Mouse (Mus musculus) embryo, embryonic 11 days (tissue): Measurements from ENCODE around the gene Plod2.

Experiments used
- DNase-seq: peaks from one replicate; pipeline ENCODE4 v3.0.0-alpha.2; 2015

The Plod2 gene

DNA sequence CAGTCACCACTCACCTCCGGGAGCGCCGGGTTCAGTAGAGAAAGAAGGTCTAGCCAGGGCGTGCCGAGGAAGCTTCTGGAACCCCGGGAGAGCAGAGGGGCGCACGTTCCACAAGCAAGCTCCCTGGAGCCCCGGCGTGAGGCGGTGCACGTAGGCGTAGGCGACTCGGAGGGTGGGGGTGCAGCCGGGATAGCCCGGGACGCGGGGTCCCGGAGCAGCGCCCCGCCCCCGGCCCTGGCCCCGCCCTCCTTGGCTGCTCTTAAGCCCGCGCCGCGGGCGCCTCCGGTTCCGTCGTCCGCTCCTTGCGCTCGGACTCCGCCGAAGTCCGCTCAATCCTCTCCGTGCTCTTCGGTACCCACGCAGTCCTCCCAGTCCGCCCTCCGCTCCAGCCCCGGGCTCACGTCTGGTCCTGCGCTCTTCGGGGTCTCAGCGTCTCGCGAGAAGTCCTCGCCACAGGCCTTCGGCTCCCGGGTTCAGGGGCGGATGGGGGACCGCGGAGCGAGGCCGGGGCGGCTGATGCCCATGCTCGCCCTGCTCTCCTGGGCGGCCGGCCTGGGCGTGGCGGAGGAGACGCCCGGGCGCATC is at the start of gene Plod2:
Gene Plod2 (plus strand): TSS at position 247 of the 585 bp plus-strand sequence.
- DNase-seq, result peak; percentile 89

DNA sequence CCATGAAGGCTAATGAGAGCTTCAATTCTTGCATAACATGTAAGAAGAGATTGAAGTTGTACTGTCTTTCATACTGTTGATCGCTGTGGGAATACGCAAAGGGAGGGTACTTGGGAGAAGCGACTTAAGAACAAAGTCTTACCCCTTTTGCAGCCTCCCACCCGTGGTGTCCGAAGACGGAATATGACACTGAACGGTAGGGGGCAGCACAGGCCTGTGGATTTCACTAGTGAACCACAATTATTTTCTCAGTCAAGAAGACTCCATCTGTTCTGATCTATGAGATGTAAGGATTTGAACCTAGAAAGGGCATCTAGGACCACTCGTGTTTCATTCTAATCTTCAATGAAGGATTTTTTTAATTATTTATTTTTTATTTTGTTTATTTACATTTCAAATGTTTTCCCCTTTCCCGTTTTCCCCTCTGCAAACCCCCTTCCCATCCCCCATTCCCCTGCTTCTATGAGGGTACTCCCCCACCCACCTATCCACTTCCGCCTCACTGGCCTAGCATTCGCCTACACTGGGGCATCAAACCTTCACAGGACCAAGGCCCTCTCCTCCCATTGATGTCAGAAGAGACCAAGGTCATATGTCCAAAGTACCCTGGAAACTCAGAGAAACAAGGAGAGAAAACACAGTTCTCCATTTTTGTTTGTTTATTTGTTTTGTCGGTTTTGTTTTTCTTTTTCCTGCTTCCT is 42.2 kb upstream of the Plod2 start:
- DNase-seq, result peak; percentile 87

DNA sequence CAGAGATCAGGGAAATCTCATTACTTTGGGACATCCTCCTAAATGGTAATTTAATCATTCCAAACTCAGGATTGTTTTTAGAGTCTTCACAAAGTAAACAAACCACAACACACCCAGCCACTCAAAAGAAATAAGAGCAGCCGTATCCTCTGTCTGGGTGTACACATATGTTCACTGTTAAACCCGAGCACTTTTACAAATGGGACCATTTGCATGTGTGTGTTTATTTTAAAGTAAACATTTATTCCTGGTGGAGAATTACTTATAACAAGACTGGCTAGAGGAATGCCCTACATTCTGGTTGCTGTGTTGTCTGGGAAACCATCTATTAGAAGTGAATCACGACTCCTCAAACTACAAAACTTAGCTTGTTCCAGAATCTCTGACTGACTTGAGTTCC is 37.8 kb upstream of the Plod2 start:
- no peak for DNase-seq

GRCm38 (mm10) chr9:92504889-92505288 is 37.1 kb upstream of the Plod2 start:
- DNase-seq, result no peak

DNA sequence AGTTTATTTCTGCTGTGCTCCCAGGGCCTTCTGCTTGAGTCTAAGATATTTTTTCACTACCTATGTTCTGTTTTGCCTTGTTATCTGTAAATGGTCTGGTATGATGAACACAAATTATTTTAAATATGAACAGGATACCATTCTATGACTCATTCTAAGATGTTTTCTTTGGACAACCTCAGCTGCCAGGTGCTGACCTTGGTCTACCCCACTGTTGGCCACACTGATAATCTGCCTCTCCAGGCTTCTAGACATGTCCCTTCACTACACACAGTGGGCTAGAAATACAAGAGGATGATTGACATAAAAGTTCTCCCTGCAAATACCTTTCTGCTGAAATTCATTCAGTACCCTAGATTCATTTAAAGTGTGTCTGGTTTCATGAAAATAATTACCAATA is 30.3 kb upstream of the Plod2 start:
- DNase-seq, result no peak

DNA sequence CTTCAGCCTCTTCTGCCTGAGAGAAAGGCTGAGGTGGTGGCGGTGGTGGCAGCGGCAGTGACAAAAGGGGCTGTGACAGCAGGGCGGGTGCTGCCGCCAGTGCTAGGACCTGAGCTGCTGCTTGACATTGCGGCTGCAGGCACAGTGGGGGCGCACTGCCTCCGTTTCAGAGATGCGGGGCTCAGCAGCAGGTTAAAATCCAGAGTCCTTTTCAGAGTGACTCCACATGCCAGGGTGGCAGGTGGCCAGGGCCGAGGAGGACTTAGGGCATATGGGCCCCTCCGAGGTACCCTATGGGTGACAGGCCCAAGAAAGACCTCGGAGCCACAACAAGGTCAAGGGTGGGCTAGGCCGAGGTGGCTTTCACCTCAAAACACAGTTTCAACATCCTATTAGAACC is 25.0 kb upstream of the Plod2 start:
- no peak for DNase-seq

DNA sequence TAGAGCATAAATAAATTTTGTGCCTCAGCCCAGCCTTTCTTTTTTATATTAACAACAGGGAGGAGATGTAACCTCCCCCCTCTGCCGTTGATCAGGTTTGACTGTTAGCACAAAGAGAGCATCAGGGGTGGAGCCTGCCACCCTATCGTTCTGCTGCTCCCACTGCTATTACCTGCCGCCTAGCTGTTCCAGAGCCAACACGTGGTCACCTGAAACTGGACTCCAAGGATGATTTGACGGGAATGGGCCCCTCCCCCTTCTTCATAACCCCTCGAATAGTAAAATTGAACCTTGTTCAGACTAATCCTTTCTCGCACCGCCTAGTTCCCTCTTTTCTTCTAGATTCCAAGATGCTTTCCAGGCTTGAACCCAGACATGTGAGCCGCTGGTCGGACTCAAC is 21.3 kb upstream of the Plod2 start:
- DNase-seq, result no peak

DNA sequence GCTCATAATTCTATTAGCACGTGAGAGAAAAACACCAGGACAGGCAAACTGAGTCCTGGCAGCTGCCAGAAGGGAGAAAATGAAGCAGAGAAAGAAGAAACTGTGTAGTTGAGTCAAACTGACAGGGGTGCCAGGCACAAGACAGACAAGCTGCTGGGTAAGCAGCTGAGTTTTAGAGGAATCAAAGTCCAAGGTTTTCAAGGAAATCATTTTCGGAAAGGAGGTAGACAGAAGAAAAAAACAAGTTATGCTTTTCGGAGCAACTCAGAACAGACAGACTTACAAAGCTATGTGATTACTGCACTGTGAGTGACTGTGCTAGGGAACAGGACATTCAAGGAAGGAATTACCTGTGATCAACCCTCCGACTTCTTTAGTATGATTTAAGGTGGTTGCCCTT is 17.5 kb upstream of the Plod2 start:
- no peak for DNase-seq

GRCm38 (mm10) chr9:92530055-92530454 is 12.0 kb upstream of the Plod2 start:
- DNase-seq, result no peak

GRCm38 (mm10) chr9:92537735-92538134 is 4.3 kb upstream of the Plod2 start:
- DNase-seq, result peak; percentile 38

- DNase-seq, result no peak
Measured at GRCm38 (mm10) chr9:92538216-92538615, 3.8 kb upstream of the Plod2 start.

DNA sequence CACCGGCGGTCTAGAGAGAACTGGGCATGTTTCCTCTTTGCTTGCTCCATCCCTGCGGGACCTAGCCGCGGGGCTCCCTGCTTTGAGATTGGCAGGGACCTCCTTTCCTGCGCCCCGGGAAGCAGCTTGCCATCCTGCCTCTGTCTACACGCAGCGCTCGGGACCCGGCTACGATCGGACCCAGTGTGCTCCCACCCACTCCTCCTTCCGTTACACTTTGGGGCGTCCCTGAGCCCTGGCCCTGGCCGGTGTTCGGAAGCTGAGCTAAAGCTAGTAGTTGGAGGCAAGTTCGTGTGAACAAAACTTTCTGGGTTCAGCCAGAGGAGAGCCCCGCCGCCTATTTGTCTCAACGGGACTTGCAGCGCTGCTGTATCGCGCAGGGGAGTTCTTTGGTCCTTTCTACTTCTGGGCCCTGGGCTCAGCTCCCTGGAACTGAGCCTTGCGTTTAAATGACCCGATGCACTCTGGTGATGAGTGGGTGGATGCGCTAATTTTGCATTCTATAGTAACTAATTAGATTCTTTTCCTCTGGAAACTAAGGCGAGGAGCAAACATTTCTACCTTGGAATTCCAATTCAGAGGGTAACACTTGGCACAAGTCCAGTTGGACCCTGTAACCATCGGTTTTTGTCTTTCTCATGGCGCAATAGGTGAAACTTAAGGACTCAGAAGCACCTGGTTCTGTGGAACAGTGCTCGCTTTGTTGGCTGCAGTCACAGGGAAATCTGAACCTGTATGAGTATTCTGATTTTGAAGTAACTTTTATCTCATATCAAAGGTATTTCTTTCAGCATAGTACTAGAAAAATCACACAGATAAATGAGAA is 781 bp downstream of the Plod2 start:
- peak; percentile 73 for DNase-seq

DNA sequence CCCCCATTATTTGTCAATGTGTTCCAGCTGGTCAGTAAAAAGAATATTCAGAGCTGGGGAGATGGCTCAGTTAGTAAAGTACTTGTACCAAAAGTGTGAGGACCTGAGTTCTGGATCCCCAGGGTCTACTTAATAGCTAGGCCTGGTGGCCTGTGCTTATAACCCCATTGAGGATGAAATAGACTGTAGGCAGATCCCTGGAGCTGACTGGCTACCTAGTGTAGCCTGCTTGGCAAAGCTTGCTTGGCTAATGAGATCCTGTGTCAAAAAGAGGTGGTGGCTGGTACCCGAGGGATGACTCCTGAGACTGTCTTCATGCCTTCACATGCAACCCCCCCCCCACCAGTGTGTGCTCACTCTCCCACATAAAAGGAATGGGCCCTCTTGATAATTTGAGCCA is 2.1 kb downstream of the Plod2 start:
- no peak for DNase-seq

DNA sequence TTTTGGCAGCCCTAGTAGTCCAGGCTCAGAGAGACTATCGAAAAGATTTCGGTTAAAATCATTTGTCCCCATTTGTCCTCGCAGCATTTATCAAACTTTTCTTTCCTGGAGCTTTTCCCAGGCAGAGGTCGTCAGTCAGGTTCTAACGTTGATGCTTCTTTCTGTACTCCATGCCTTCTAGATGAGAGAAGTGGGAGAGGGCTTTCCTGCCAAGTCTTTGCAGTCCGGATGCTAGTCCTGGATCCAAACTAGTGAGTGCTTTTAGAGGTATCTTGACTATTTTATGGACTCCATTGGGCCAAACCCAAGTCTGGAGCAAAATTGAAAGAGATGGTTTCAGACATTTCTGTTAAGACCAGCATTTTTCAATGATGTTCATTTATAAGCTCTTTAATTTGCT is 3.0 kb downstream of the Plod2 start:
- DNase-seq, result no peak

DNA sequence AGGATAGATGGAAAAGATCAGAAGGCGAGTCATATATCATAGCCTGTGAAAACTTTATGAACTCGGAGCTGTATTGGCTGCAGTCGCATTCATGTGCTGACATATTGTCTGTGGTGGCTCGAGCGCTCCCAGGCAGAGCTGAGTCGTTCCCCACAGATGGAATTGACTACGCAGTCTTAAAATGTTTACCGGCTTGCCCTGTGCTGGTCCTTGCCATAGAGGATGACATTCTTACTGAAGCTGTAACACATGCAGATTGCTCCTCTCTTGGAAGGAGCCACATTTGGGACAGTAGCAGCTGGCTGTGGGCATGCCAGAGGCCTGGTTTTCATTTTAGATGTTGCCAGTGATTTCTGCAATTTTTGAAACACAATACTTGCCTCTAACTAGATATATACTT is 4.4 kb downstream of the Plod2 start:
- DNase-seq, result no peak

DNA sequence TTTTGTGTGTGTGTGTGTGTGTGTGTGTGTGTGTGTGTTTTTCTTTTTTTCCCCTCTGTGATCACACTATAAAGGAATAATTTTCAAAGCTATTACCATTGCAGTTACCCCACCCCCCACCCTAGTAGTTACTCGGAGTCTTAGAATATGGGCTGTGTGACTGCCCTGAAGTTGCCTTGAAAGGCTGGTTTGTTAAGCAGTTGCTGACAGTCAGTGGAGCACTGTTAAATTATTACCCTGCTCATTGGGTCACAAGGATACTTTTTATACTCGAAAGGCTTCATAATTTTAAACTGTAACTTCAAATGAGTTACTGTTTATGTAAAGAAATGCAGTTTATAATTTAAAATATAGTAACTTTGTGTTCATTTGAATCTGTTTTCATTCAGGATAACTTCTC is 5.1 kb downstream of the Plod2 start:
- no peak for DNase-seq

DNA sequence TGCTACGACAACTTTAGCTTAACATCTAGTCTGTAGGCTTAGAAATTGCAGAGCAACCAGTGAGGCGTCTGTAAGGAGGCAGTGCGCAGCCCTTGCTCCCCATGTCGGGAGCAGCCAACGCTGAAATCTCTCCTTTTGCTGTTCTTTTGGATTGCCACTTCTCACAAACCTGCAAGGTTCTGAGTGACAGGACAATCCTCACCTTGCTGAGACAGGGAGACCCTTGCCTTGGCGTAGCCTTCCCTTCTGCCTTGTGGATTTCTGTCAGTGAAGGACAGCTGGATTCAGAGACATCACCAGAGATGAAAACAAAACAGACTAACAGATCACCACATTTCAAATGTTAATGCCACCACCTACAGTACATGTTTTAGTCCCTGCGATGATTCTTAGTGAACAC is 5.8 kb downstream of the Plod2 start:
- no peak for DNase-seq

DNA sequence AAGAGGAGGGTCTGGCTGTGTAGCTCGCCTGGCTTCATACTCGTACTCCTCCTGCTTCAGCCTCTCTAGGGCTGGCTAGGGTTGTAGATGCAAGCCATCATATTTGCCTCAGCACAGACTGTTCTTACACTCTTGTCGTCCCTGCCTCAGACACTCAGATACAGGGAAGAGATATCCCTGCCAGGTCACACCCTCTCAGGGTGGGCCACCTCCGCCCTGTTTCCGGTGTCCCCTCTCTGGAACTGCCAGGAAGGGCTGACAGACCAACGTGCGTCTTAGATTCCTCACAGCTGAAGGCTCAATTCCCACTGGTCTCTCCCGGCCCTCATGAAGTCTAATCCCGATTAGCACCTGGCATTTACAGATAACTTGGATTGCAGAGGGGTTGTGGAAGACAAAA is 6.6 kb downstream of the Plod2 start:
- DNase-seq, result no peak

- no peak for DNase-seq
Measured at GRCm38 (mm10) chr9:92549811-92550490, 7.9 kb downstream of the Plod2 start.

GRCm38 (mm10) chr9:92550981-92551380 is 9.0 kb downstream of the Plod2 start:
- no peak for DNase-seq

GRCm38 (mm10) chr9:92551666-92552065 is 9.6 kb downstream of the Plod2 start:
- no peak for DNase-seq

GRCm38 (mm10) chr9:92552691-92553090 is 10.7 kb downstream of the Plod2 start:
- DNase-seq, result no peak
